Mouse (Mus musculus) A20 (cell line): Measurements from ENCODE around the gene Mindy1.
"Not testable (repeated sequence)": the region's sequence is repeated elsewhere in the genome, so short reads cannot be mapped to it uniquely, and the experiment has no call there.

Experiments used
- DNase-seq: peaks from one replicate; pipeline ENCODE4 v3.0.0-alpha.2; 2011; ENCODE audit warnings: low read depth, low spot score

Gene Mindy1

DNA sequence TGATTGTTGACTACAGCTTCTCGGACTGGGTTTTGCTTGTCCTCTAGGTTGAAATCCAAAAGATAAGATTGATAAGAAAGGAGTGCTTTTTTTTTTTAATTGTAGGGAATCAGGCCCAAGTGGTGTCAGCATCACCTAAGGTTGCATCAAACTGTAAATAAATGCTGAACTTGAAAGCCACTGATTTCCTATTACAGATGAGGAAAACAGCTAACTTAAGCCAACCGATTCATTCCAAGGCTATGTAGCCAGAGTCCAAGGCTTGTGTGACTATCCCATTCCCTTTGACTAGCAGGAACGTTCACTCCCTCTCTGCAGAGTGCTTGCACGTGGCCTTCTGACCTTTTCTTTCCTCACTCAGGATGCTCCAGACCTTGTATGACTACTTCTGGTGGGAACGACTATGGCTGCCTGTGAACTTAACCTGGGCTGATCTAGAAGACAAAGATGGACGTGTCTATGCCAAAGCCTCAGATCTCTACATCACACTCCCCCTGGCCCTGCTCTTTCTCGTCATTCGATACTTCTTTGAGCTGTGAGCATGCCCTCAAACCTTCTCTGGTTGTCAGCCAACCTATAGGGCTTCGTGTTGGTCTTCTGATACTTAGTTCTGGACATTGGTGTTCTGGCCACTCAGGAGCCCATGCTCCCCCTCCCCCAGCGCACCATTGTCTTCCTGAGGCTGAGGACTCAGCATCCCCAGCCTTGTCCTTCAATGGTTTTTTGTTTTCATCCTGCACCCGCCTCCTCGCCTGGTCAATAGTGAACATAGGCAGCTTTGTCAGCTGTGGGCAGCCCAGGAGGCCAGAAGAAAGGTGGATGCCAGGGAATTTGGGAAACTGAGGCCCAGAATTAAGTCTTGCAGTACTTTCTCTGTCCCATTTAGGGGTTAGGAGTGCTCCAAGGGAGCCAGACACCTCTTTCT is 38.8 kb downstream of the Mindy1 start:
- no peak for DNase-seq

DNA sequence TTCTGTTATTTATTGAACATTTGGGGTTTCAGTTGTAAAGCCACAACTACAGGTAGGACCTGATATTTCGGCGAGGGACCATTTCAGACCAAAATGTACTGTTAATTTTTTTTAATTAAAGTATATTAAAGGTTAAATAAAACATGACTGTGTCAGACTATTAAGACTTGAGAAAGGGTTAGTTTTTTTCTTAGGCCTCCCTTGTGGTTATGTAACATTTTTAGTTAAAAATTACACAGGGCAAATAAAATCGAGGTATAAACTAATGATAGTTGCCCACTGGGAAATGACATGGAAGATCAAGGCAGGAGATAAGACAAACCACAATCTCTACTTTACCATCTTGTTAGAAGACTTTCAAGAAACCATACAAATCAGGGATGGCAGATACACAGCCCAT is 42.3 kb downstream of the Mindy1 start:
- DNase-seq: no peak

DNA sequence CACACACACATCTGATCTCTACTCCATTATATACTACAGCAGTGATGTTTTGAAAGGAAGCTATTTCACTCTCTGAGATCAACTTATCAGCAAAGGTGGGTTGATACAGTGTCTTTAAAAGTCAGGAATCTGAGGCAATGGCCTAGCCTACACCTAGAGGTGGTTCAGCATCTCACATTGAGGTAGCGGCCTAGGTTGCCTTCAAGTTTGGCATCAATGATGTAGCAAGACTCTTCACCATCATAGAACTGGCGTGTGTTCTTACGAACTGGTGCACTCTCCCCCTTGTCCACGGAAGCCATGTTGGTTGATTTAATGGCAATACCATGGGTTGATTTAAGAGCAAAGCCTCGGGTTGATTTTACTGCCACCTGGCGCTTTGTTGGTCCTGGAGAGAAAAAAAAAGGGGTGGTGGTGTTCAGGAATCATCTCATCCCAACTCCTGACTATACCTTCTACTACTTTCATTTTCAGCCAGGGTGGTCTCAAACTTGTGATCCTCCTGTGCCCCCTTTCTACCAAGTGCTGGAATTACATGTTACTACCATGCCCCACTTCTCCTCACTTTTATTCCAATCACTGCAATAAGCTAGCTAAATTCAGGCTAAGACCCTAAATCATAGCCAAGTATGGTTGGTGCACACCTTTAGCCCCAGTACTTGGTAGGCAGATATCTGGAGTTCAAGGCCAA is 43.5 kb downstream of the Mindy1 start:
- DNase-seq: no peak

DNA sequence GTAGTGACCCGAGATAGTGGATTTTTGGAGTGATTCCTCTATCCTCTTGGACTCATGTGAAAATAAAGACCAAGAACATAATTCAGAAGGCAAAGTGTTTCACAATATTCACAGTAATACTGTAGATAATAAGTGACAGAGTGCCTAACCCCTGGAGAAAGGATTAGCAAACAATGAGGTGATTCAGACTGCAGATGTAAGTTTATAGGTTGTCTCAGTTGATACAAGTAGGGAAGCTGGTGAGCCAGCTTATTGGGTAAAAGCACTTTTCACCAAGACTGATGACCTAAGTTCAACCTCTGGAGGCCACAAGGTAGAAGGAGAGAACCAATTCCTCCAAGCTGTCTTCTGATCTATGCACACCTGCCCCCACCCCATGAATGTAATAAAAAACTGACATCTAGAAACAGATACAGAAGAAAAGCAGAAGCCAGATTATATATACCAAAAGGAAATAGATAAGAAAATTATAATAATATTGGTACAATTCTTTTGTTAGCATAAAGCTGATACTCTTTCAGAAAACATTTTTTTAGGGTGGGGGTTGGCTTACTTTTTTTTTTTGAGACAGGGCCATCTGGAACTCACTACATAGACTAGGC is 47.8 kb downstream of the Mindy1 start:
- DNase-seq: no peak

DNA sequence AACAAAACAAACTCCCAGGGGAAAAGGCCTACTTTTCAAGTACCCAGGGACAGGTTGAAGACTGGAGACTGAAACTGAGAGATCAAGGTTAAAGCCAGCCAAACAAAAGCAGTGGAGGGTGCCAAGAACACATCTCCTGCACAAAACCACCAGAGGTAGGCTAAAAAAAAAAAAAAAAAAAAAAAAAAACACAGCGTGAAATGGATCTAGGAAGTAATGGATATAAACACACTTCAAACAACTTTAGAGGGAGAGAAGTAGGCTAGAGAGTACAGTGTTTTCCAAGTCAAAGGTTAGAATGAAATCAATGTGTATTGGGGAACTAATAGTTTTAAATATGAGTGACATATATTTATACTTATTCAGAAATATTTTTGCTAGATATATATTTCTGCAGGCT is 50.4 kb downstream of the Mindy1 start:
- DNase-seq: no peak

DNA sequence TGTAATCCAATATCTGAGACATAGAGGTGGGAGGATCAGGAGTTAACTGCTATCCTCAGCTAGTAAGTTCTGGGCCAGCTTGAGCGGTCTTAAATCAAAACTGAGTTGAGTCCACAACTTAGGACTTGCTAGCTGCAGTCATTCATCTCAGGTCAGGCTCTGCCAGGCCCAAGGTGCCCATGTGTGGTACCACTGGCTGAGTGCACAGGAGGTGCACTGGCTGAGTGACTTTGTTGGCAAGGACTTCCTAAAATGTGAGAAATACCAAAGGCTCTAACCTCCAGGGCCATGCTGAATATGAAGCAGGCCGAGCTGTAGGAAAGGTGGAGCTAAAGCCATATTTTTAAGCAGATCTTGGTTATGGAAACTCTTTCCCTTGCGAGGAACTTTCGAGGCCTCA is 56.2 kb downstream of the Mindy1 start:
- no peak for DNase-seq

DNA sequence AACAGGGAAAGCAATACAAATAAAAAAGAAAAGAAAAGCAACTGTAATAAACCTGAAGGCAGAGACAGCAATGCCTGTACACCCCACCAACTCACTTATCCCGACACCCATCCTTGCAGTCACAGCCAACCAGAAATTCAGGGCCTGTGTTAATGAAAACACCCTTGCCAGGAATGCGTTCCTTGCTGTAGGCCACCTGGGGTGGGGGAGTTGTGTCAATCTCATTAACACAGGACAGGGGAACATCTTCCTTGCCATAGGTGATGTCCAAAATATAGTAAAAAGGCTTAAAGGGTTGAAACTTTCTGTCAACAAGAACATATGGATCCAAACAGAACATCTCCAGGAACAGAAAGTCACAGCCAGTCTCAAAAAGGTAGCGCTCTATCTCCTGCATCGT is 57.1 kb downstream of the Mindy1 start:
- no peak for DNase-seq

DNA sequence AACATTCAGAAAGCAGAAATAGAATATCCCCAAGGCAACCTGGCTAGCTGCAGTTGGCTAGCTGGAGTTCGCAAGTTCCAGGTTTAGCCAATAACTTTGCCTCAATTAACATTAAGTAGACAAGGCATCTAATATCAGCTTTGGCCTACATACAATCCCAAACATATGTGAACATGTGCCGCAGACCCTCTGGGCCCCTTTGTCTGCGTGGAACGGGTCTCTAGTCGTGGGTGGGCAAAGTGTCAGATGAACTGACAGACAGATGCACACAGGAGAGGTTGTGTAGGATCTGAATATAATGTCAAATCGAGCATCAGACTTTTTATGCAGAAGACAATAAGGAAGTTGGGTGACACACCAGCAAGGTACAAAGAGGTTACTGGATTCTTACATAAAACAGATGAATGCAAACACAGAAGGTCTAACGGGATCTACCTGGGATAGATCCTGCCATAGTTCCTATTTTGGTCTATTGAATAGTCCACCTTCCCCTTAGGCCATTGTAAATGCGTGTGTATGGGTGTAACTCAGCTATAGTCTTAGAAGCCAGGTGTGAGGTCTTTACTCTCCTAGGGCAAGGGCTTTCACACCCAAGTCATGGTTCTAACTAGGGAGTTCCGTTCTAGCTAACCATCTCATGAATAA is 62.3 kb downstream of the Mindy1 start:
- DNase-seq: not testable (repeated sequence)
